Mouse (Mus musculus) C2C12 (cell line): ENCODE measurements around the gene Alad. TPM values are rescaled to one million over a fixed set of nuclear protein-coding genes. Genes with fewer than 3 reads are reported as not detected.
A peak's percentile ranks its signal among the peaks of the same experiment; 100 is the strongest.

ENCODE experiments used
- H3K27me3 ChIP-seq: one replicate; pipeline ENCODE4 v1.6.1; 2011; ENCODE audit not compliant: control insufficient read depth, insufficient read depth, insufficient read length
- H3K36me3 ChIP-seq: one replicate; pipeline ENCODE4 v1.6.1; 2011; ENCODE audit not compliant: control insufficient read depth, insufficient read depth
- H3K4me3 ChIP-seq: one replicate; pipeline ENCODE4 v1.5.1; 2011; ENCODE audit warnings: mild to moderate bottlenecking, control low read depth; ENCODE audit not compliant: poor library complexity, insufficient read depth, severe bottlenecking
- H3K79me2 ChIP-seq: one replicate; pipeline ENCODE4 v1.6.1; 2011; ENCODE audit not compliant: control insufficient read depth, insufficient read depth
- H3K79me3 ChIP-seq: one replicate; pipeline ENCODE4 v1.6.1; 2011; ENCODE audit warnings: low read depth, control low read depth
- H3ac ChIP-seq: one replicate; pipeline ENCODE3; 2011; ENCODE audit warnings: low read depth; ENCODE audit not compliant: control insufficient read depth, insufficient read length
- CEBPB ChIP-seq: IDR thresholded peaks from one replicate; pipeline ENCODE4 v1.6.1; 2011; ENCODE audit warnings: low read depth, mild to moderate bottlenecking, control low read depth, moderate library complexity
- CTCF ChIP-seq: IDR thresholded peaks from one replicate; pipeline ENCODE4 v1.5.1; 2011; ENCODE audit not compliant: control insufficient read depth, insufficient read depth, insufficient read length
- FOSL1 ChIP-seq: IDR thresholded peaks from one replicate; pipeline ENCODE4 v1.8.0; 2011; ENCODE audit warnings: mild to moderate bottlenecking, low read length; ENCODE audit not compliant: poor library complexity, insufficient read depth, severe bottlenecking
- MAX ChIP-seq: IDR thresholded peaks from one replicate; pipeline ENCODE4 v1.6.1; 2011; ENCODE audit warnings: mild to moderate bottlenecking, control low read depth
- MYOD1 ChIP-seq: IDR thresholded peaks from one replicate; pipeline ENCODE4 v1.6.1; 2011; ENCODE audit warnings: low read depth; ENCODE audit not compliant: control insufficient read depth, insufficient read length
- MYOG ChIP-seq: IDR thresholded peaks from one replicate; pipeline ENCODE4 v1.6.1; 2011; ENCODE audit not compliant: control insufficient read depth, insufficient read length; ENCODE audit errors: extremely low read depth
- USF1 ChIP-seq: IDR thresholded peaks from one replicate; pipeline ENCODE4 v1.6.1; 2011; ENCODE audit warnings: low read depth, mild to moderate bottlenecking, control low read depth, moderate library complexity
- polyA plus RNA-seq: library from polyadenylated mRNA; unstranded; fragments of >200 nt; fragmentation: generic; extraction: Trizol; gene quantifications from one replicate; pipeline ENCODE4 v1.2.1, GENCODE M21; 2012; ENCODE audit warnings: missing spikeins

Gene Alad
- polyA plus RNA-seq, 1 experiment: 147 TPM

GRCm38 (mm10) chr4:62501964-62502732, 17.6 kb downstream of the Alad start:
- H3K79me2 ChIP-seq: no peaks in the 10 kb centered on the region
- peak overlapping the region; percentile 81 for H3ac ChIP-seq
- H3K36me3 ChIP-seq: peaks cover 9% of the 10 kb centered on the region
- TF ChIP-seq MAX (peak; percentile 54), CTCF (no peak), FOSL1 (no peak), USF1 (no peak)
- no peaks in the 10 kb centered on the region for H3K27me3 ChIP-seq
- no peaks in the 10 kb centered on the region for H3K79me3 ChIP-seq
- peak overlapping the region; percentile 91 for H3K4me3 ChIP-seq

GRCm38 (mm10) chr4:62501534-62501933, 18.2 kb downstream of the Alad start:
- Histone ChIP-seq H3K27me3 (no peaks in the 10 kb centered on the region), H3K79me3 (no peaks in the 10 kb centered on the region), H3K4me3 (peak overlapping the region; percentile 91), H3K79me2 (no peaks in the 10 kb centered on the region), H3ac (peak overlapping the region; percentile 81), H3K36me3 (peaks cover 8% of the 10 kb centered on the region)
- TF ChIP-seq MYOD1: no peak
- TF ChIP-seq CTCF: no peak
- TF ChIP-seq USF1: no peak
- TF ChIP-seq FOSL1: no peak
- TF ChIP-seq MAX: no peak
- no peak for TF ChIP-seq MYOG
- TF ChIP-seq CEBPB: no peak

GRCm38 (mm10) chr4:62500799-62501198, 18.9 kb downstream of the Alad start:
- H3K27me3 ChIP-seq: no peaks in the 10 kb centered on the region
- no peaks in the 10 kb centered on the region for H3K79me3 ChIP-seq
- no peaks in the 10 kb centered on the region for H3K79me2 ChIP-seq
- TF ChIP-seq MYOD1 (no peak), FOSL1 (no peak), CEBPB (no peak), CTCF (no peak), MYOG (no peak), MAX (no peak), USF1 (no peak)
- H3K36me3 ChIP-seq: peaks cover 8% of the 10 kb centered on the region
- no peak overlapping the region for H3K4me3 ChIP-seq
- H3ac ChIP-seq: no peak overlapping the region

- Histone ChIP-seq H3K36me3 (peaks cover 8% of the 10 kb centered on the region), H3K27me3 (peaks cover 3% of the 10 kb centered on the region), H3ac (no peak overlapping the region), H3K4me3 (no peak overlapping the region), H3K79me3 (no peaks in the 10 kb centered on the region), H3K79me2 (no peaks in the 10 kb centered on the region)
- no peak for TF ChIP-seq MYOG
- TF ChIP-seq CTCF: no peak
- no peak for TF ChIP-seq USF1
- no peak for TF ChIP-seq MYOD1
- TF ChIP-seq FOSL1: no peak
- TF ChIP-seq CEBPB: no peak
These were observed 22.9 kb downstream of the Alad start for GRCm38 (mm10) chr4:62496815-62497214.

GRCm38 (mm10) chr4:62495946-62496345, 23.8 kb downstream of the Alad start:
- H3K4me3 ChIP-seq: no peak overlapping the region
- H3K36me3 ChIP-seq: peaks cover 8% of the 10 kb centered on the region
- H3K79me2 ChIP-seq: no peaks in the 10 kb centered on the region
- no peaks in the 10 kb centered on the region for H3K79me3 ChIP-seq
- peaks cover 3% of the 10 kb centered on the region for H3K27me3 ChIP-seq
- TF ChIP-seq MYOD1 (no peak), MAX (no peak), CEBPB (no peak), CTCF (no peak)
- no peak overlapping the region for H3ac ChIP-seq

- TF ChIP-seq CTCF (no peak), CEBPB (no peak), MYOG (no peak)
- Histone ChIP-seq H3K27me3 (peaks cover 3% of the 10 kb centered on the region), H3K4me3 (no peak overlapping the region), H3K79me2 (no peaks in the 10 kb centered on the region), H3K79me3 (no peaks in the 10 kb centered on the region), H3K36me3 (peaks cover 3% of the 10 kb centered on the region), H3ac (no peak overlapping the region)
These were observed 25.5 kb downstream of the Alad start for GRCm38 (mm10) chr4:62494230-62494629.
